Comparison of ENCODE assay signal across 21 mouse cellular contexts in genomic region chr3:139676192-139676591, GRCm38 (mm10).
"Had no signal": no experiment of that assay in that cellular context is flagged by ENCODE, and none has a peak within 500 bp of the region (broad histone marks: within the 10 kb centered on the region; RNA-seq: fewer than 3 reads in every experiment).

No protein-coding gene starts in this region.

- H3K9ac ChIP-seq: liver, postnatal 0 days; lung, embryonic 15.5 days; midbrain, embryonic 12.5 days; neural tube, embryonic 13.5 days; neural tube, embryonic 15.5 days had no signal

- H3K4me3 ChIP-seq: lung, embryonic 15.5 days; midbrain, embryonic 10.5 days; midbrain, embryonic 12.5 days; myocyte; neural tube, embryonic 13.5 days; neural tube, embryonic 15.5 days had no signal

- H3K9me3 ChIP-seq: lung, embryonic 15.5 days; midbrain, embryonic 10.5 days; midbrain, embryonic 12.5 days; neural tube, embryonic 13.5 days; neural tube, embryonic 15.5 days had no signal

- DNase-seq: liver, postnatal 0 days; lung, adult 2 months; lung, postnatal 14 days; lung, postnatal 36 days; midbrain, embryonic 14.5 days; retina, postnatal 1 day; right cerebral cortex, adult 18-20 months; right cerebral cortex, postnatal 25 days; right cerebral cortex, postnatal 4 days; spleen, adult 18-20 months; thymus, adult 18-20 months; thymus, postnatal 14 days; thymus, postnatal 4 days had no signal

- H3K4me2 ChIP-seq: lung, embryonic 15.5 days; midbrain, embryonic 12.5 days; neural tube, embryonic 13.5 days; neural tube, embryonic 15.5 days had no signal

- H3K4me1 ChIP-seq: lung, embryonic 15.5 days; midbrain, embryonic 10.5 days; midbrain, embryonic 12.5 days; neural tube, embryonic 13.5 days; neural tube, embryonic 15.5 days had no signal

- ATAC-seq: liver, postnatal 0 days; lung, postnatal 0 days; midbrain, embryonic 16.5 days had no signal

- H3K27me3 ChIP-seq: lung, embryonic 15.5 days; midbrain, embryonic 12.5 days; neural tube, embryonic 13.5 days; neural tube, embryonic 15.5 days had no signal

- H3K27ac ChIP-seq: lung, embryonic 15.5 days; midbrain, embryonic 10.5 days; midbrain, embryonic 12.5 days; neural tube, embryonic 13.5 days; neural tube, embryonic 15.5 days had no signal

- H3K36me3 ChIP-seq: lung, embryonic 15.5 days; midbrain, embryonic 10.5 days; midbrain, embryonic 12.5 days; neural tube, embryonic 13.5 days; neural tube, embryonic 15.5 days had no signal
